Mouse (Mus musculus) heart, postnatal 0 days (tissue): ENCODE data around the gene Orc2. TPM values are rescaled to one million over a fixed set of nuclear protein-coding genes. Genes with fewer than 3 reads are reported as not detected.

Experiments
- ATAC-seq: fragments of 200-750 bp; cut with Nextera tagmentation; 2 replicates; pipeline ENCODE4 v1.8.0; 2017; ENCODE audit warnings: low read depth, moderate number of reproducible peaks, moderate library complexity; ENCODE audit not compliant: insufficient read depth
- DNase-seq: peaks from one replicate; pipeline ENCODE4 v3.0.0-alpha.2; 2016; ENCODE audit warnings: low spot score
- H3K27ac ChIP-seq: fragments of 300-500 bp; sonication (generic); 2 replicates; pipeline ENCODE4 v1.5.1; 2014; ENCODE audit warnings: low read depth, mild to moderate bottlenecking
- H3K27me3 ChIP-seq: fragments of 300-500 bp; sonication (generic); 2 replicates; pipeline ENCODE4 v1.6.1; 2014; ENCODE audit warnings: low read length, mixed read lengths; ENCODE audit not compliant: control insufficient read depth, insufficient read depth
- H3K36me3 ChIP-seq: fragments of 300-500 bp; sonication (generic); replicated peaks from 2 replicates; pipeline ENCODE4 v1.6.1; 2014; ENCODE audit warnings: low read length, mixed read lengths; ENCODE audit not compliant: control insufficient read depth, insufficient read depth
- H3K4me1 ChIP-seq: fragments of 300-500 bp; sonication (generic); 2 replicates; pipeline ENCODE4 v1.6.1; 2014; ENCODE audit warnings: antibody characterized with exemption; ENCODE audit not compliant: control insufficient read depth, insufficient read depth
- H3K4me2 ChIP-seq: fragments of 300-500 bp; sonication (generic); 2 replicates; pipeline ENCODE4 v1.6.1; 2014; ENCODE audit warnings: low read depth, mild to moderate bottlenecking, low read length, moderate library complexity
- H3K4me3 ChIP-seq: fragments of 300-500 bp; sonication (generic); 2 replicates; pipeline ENCODE4 v1.5.1; 2014; ENCODE audit warnings: low read depth, low read length
- H3K9ac ChIP-seq: fragments of 300-500 bp; sonication (generic); replicated peaks from 2 replicates; pipeline ENCODE4 v1.6.1; 2014; ENCODE audit warnings: low read depth, low read length, mixed read lengths
- H3K9me3 ChIP-seq: fragments of 300-500 bp; sonication (generic); replicated peaks from 2 replicates; pipeline ENCODE4 v1.6.1; 2016; ENCODE audit warnings: low read length; ENCODE audit not compliant: control insufficient read depth
- CTCF ChIP-seq: IDR thresholded peaks from 2 replicates; pipeline ENCODE4 v1.5.1; 2016; ENCODE audit warnings: antibody characterized with exemption, control low read depth, low read depth
- EP300 ChIP-seq: IDR thresholded peaks from 2 replicates; pipeline ENCODE4 v1.6.1; 2016; ENCODE audit warnings: antibody characterized with exemption, low read depth
- WGBS: fragments of 180-500 bp; shearing (Covaris S2); extraction: QIAGEN DNeasy Blood & Tissue Kit; methylation state at CpG from one replicate; pipeline ENCODE4 v1.1.7; 2014; 5-methylcytosine and 5-hydroxymethylcytosine counted together
- polyA plus RNA-seq: library from polyadenylated mRNA; unstranded; fragments of >200 nt; fragmentation: Nextera tagmentation; extraction: Ambion mirVana; gene quantifications from 2 replicates; pipeline ENCODE4 v1.2.1, GENCODE M21; 2015
- total RNA-seq: library from RNA; depleted of rRNA; stranded (reverse); fragments of >200 nt; gene quantifications from 2 replicates; pipeline ENCODE4 v1.2.3, GENCODE M21; 2014; ENCODE audit warnings: low replicate concordance

The Orc2 gene
- total and polyA plus RNA-seq, 2 experiments from 2014 or later = 12.8 to 13.4 TPM

DNA sequence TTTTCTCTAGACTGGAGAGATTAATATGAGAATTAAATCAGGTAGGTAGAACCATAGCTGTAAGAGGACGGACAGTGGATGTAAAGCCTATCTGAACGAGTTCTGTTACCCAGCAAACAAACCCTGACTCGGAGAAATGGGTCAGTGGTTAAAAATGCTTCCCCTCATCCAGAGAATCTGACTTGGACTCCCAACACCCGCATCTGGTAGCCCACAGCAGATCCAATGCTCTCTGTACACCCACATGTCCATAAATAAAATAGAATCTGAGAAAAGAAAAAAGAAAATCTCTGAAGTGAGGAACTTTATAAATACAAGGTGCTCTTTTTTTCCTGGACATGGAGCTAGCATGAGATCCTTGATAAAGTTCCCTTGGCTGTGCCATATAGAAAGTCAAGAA is 7.2 kb downstream of the Orc2 start:
- Histone ChIP-seq H3K4me1 (no peaks in the 10 kb centered on the region), H3K9ac (no peak overlapping the region), H3K4me2 (no peak overlapping the region), H3K36me3 (peaks cover 57% of the 10 kb centered on the region), H3K9me3 (no peaks in the 10 kb centered on the region), H3K4me3 (no peak overlapping the region), H3K27me3 (no peaks in the 10 kb centered on the region), H3K27ac (no peak overlapping the region)
- no peak for TF ChIP-seq CTCF
- 87% methylated on average over 4 of the region's 4 CpGs for WGBS
- DNase-seq (no peak), ATAC-seq (no peak)

GRCm38 (mm10) chr1:58495603-58496002 is 9.3 kb downstream of the Orc2 start:
- Histone ChIP-seq H3K4me1 (no peaks in the 10 kb centered on the region), H3K27me3 (no peaks in the 10 kb centered on the region), H3K36me3 (peaks cover 75% of the 10 kb centered on the region), H3K4me3 (no peak overlapping the region), H3K27ac (no peak overlapping the region), H3K9ac (no peak overlapping the region), H3K4me2 (no peak overlapping the region), H3K9me3 (no peaks in the 10 kb centered on the region)
- 93% methylated on average over 6 of the region's 6 CpGs for WGBS
- TF ChIP-seq EP300 (no peak), CTCF (no peak)
- no peak for DNase-seq
- ATAC-seq = no peak

GRCm38 (mm10) chr1:58482647-58483046 is 22.3 kb downstream of the Orc2 start:
- no peak for DNase-seq
- Histone ChIP-seq H3K4me2 (no peak overlapping the region), H3K4me3 (no peak overlapping the region), H3K27me3 (no peaks in the 10 kb centered on the region), H3K9me3 (no peaks in the 10 kb centered on the region), H3K9ac (no peak overlapping the region), H3K4me1 (no peaks in the 10 kb centered on the region), H3K27ac (no peak overlapping the region), H3K36me3 (peaks cover 50% of the 10 kb centered on the region)
- ATAC-seq = no peak
- 88% methylated on average over 4 of the region's 4 CpGs for WGBS
- TF ChIP-seq CTCF (no peak), EP300 (no peak)

DNA sequence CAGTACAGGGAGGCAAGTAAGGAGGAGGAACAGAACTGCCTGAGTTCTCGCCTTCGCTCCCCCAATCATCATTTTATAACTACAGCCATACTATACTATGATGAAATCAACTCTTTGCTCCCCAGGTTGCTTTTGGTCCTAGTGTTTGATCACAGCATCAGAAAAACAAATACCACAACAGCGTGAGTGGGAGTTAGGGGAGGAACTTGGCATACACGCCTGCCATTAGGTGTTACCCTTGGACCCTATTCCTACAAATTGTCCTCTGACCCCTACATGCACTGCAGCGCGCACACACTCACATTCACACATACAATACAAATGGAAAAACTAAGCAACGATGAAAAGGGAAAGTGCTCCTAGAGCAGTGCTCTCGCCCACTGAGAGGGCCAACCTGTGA is 29.2 kb downstream of the Orc2 start:
- no peak overlapping the region for H3K4me2 ChIP-seq
- H3K9ac ChIP-seq = no peak overlapping the region
- H3K9me3 ChIP-seq = no peaks in the 10 kb centered on the region
- H3K36me3 ChIP-seq = peaks cover 62% of the 10 kb centered on the region
- H3K27ac ChIP-seq = no peak overlapping the region
- H3K4me3 ChIP-seq = no peak overlapping the region
- DNase-seq = no peak
- no peak for ATAC-seq
- WGBS = 92% methylated on average over 8 of the region's 8 CpGs
- no peaks in the 10 kb centered on the region for H3K4me1 ChIP-seq
- no peak for TF ChIP-seq EP300
- no peak for TF ChIP-seq CTCF
- no peaks in the 10 kb centered on the region for H3K27me3 ChIP-seq

- no peak overlapping the region for H3K9ac ChIP-seq
- H3K4me3 ChIP-seq = no peak overlapping the region
- no peak overlapping the region for H3K4me2 ChIP-seq
- no peak overlapping the region for H3K27ac ChIP-seq
- no peaks in the 10 kb centered on the region for H3K27me3 ChIP-seq
- H3K9me3 ChIP-seq = no peaks in the 10 kb centered on the region
- H3K4me1 ChIP-seq = no peaks in the 10 kb centered on the region
- DNase-seq (no peak), ATAC-seq (no peak)
- no peak for TF ChIP-seq EP300
- no peak for TF ChIP-seq CTCF
- peaks cover 79% of the 10 kb centered on the region for H3K36me3 ChIP-seq
- 90% methylated on average over 4 of the region's 4 CpGs for WGBS
Observed at GRCm38 (mm10) chr1:58465561-58465960, 39.3 kb downstream of the Orc2 start.

DNA sequence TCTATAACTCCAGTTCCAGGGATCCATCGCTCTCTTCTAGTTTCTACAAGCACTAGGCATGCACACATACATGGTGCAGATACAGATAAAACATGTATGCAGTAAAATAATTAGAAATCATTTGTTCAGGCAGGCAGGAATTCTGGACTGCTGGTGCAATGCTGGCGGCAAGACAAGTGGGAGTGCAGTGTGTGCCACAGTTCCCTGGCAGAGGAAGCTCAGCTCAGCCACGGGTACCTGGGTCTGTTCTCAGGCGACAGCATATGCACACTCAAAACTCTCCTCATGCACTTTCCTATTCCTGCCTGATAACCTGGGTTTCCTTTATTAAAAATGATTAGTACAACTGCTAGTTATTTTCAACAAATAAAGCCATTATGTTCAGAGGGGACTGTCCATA is 39.9 kb downstream of the Orc2 start:
- no peak overlapping the region for H3K9ac ChIP-seq
- DNase-seq = no peak
- H3K4me1 ChIP-seq = no peaks in the 10 kb centered on the region
- H3K4me3 ChIP-seq = no peak overlapping the region
- no peak for ATAC-seq
- H3K36me3 ChIP-seq = peaks cover 76% of the 10 kb centered on the region
- no peak overlapping the region for H3K27ac ChIP-seq
- H3K9me3 ChIP-seq = no peaks in the 10 kb centered on the region
- WGBS = 88% methylated on average over 4 of the region's 4 CpGs
- H3K27me3 ChIP-seq = no peaks in the 10 kb centered on the region
- H3K4me2 ChIP-seq = no peak overlapping the region
- TF ChIP-seq EP300 (no peak), CTCF (no peak)
